Mouse (Mus musculus): Measurements from ENCODE around the gene Cog7. TPM values are rescaled to one million over a fixed set of nuclear protein-coding genes. Genes with fewer than 3 reads are reported as not detected.

Cog7 gene
- polyA plus RNA-seq, 1 experiment from 2014 or later = 18.8 TPM

- 0 out of 2 replicates have a peak, but pooled peaks have one; percentile 22 for ATAC-seq (ENCODE audit: insufficient number of reproducible peaks, low FRiP score)
- Histone ChIP-seq H3K36me3 (peaks cover 12% of the 10 kb centered on the region; the same call in 1 of the 2 replicates), H3K27me3 (replicated peaks) (no peaks in the 10 kb centered on the region), H3K4me2 (no peak overlapping the region; the same call in 1 of the 2 replicates), H3K4me1 (replicated peaks) (peaks cover 64% of the 10 kb centered on the region), H3K27ac (ENCODE audit: poor library complexity, severe bottlenecking) (no peak overlapping the region), H3K4me3 (no peak overlapping the region), H3K9ac (no peak overlapping the region), H3K9me3 (replicated peaks) (no peaks in the 10 kb centered on the region)
- 53% methylated on average over 12 of the region's 12 CpGs for WGBS
Observed at GRCm38 (mm10) chr7:121935906-121936794, 45.4 kb downstream of the Cog7 start.

DNA sequence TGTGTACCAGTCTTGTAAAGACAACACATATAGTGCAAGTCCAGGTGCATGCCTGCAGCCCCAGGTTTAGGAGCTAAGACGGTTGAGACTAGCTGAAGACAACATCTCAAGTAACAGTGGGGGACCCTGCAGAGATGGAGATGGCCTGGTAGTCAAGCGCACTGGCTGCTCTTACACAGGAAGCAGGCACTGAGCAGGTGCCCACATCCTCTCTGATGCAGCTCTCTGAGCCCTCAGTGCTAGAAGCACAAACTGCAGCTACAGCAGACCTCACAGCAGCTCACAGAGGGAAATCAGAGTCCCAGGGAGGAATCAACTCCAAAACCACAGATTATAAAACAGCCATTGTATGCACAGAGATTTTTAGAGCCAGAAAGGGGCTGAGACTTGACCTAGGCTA lies 47.2 kb downstream of the Cog7 start:
- Histone ChIP-seq H3K4me3 (no peak overlapping the region), H3K9ac (no peak overlapping the region), H3K9me3 (replicated peaks) (no peaks in the 10 kb centered on the region), H3K27ac (ENCODE audit: poor library complexity, severe bottlenecking) (no peak overlapping the region), H3K4me2 (no peak overlapping the region), H3K4me1 (replicated peaks) (peaks cover 48% of the 10 kb centered on the region), H3K27me3 (replicated peaks) (no peaks in the 10 kb centered on the region), H3K36me3 (peaks cover 22% of the 10 kb centered on the region)
- ATAC-seq (ENCODE audit: insufficient number of reproducible peaks, low FRiP score) = no peak
- WGBS = 84% methylated on average over 2 of the region's 2 CpGs

GRCm38 (mm10) chr7:121933675-121934074 lies 47.8 kb downstream of the Cog7 start:
- Histone ChIP-seq H3K36me3 (peaks cover 28% of the 10 kb centered on the region), H3K4me2 (no peak overlapping the region), H3K27me3 (replicated peaks) (no peaks in the 10 kb centered on the region), H3K9ac (no peak overlapping the region), H3K9me3 (replicated peaks) (no peaks in the 10 kb centered on the region), H3K27ac (ENCODE audit: poor library complexity, severe bottlenecking) (no peak overlapping the region), H3K4me1 (replicated peaks) (peaks cover 41% of the 10 kb centered on the region), H3K4me3 (no peak overlapping the region)
- 52% methylated on average over 6 of the region's 6 CpGs for WGBS
- no peak for ATAC-seq (ENCODE audit: insufficient number of reproducible peaks, low FRiP score)

GRCm38 (mm10) chr7:121931246-121931645 lies 50.3 kb downstream of the Cog7 start:
- H3K9me3 ChIP-seq (replicated peaks) = no peaks in the 10 kb centered on the region

GRCm38 (mm10) chr7:121927882-121928281 lies 53.6 kb downstream of the Cog7 start:
- peaks cover 53% of the 10 kb centered on the region for H3K36me3 ChIP-seq
- no peak overlapping the region for H3K27ac ChIP-seq (ENCODE audit: poor library complexity, severe bottlenecking)
- 0 out of 2 replicates have a peak, but pooled peaks cover 4% of the 10 kb centered on the region for H3K4me1 ChIP-seq (replicated peaks)
- 91% methylated on average over 2 of the region's 2 CpGs for WGBS
- no peaks in the 10 kb centered on the region for H3K27me3 ChIP-seq (replicated peaks)
- no peak overlapping the region for H3K9ac ChIP-seq
- no peak overlapping the region for H3K4me2 ChIP-seq
- no peak overlapping the region for H3K4me3 ChIP-seq
- no peaks in the 10 kb centered on the region for H3K9me3 ChIP-seq (replicated peaks)
- ATAC-seq (ENCODE audit: insufficient number of reproducible peaks, low FRiP score) = no peak

More at GRCm38 (mm10) chr7:121931246-121931645, 50.3 kb downstream of the Cog7 start:
- Histone ChIP-seq H3K4me1 (replicated peaks) (peaks cover 18% of the 10 kb centered on the region), H3K27ac (ENCODE audit: poor library complexity, severe bottlenecking) (no peak overlapping the region), H3K4me3 (no peak overlapping the region), H3K27me3 (replicated peaks) (no peaks in the 10 kb centered on the region), H3K9ac (no peak overlapping the region), H3K4me2 (no peak overlapping the region), H3K36me3 (peaks cover 43% of the 10 kb centered on the region)
- no peak for ATAC-seq (ENCODE audit: insufficient number of reproducible peaks, low FRiP score)
- 43% methylated on average over 7 of the region's 7 CpGs for WGBS

DNA sequence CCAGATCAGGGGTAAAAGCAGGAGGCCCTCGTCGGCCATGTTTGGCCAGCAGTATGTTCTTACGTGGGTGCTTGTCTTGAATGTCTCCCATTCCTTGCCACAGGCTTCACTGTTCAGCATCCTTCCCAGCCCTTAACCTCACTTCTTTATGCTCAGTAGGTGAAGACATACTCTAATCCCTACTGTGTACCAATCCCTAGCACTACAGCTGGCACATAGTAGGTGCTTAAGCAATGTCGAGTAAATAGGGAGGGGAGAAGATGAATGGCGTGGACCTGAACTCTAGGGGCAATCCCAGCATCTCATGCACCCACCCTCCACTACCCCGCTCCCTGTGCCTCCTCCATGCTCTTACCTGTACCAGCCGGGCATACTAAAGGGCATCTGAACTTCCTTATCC lies 57.1 kb downstream of the Cog7 start:
- no peak for ATAC-seq (ENCODE audit: insufficient number of reproducible peaks, low FRiP score)
- Histone ChIP-seq H3K4me1 (replicated peaks) (no peaks in the 10 kb centered on the region), H3K4me3 (no peak overlapping the region), H3K27me3 (replicated peaks) (no peaks in the 10 kb centered on the region), H3K36me3 (peaks cover 38% of the 10 kb centered on the region), H3K27ac (ENCODE audit: poor library complexity, severe bottlenecking) (no peak overlapping the region), H3K9ac (no peak overlapping the region), H3K4me2 (no peak overlapping the region), H3K9me3 (replicated peaks) (no peaks in the 10 kb centered on the region)
- WGBS = 93% methylated on average over 7 of the region's 7 CpGs

GRCm38 (mm10) chr7:121913944-121914343 lies 67.6 kb downstream of the Cog7 start:
- Histone ChIP-seq H3K9me3 (replicated peaks) (no peaks in the 10 kb centered on the region), H3K4me3 (no peak overlapping the region), H3K27me3 (replicated peaks) (peaks cover 7% of the 10 kb centered on the region; the same call in 1 of the 2 replicates), H3K36me3 (no peaks in the 10 kb centered on the region), H3K4me1 (replicated peaks) (0 out of 2 replicates have a peak, but pooled peaks cover 7% of the 10 kb centered on the region), H3K27ac (ENCODE audit: poor library complexity, severe bottlenecking) (no peak overlapping the region), H3K9ac (no peak overlapping the region), H3K4me2 (no peak overlapping the region)
- ATAC-seq (ENCODE audit: insufficient number of reproducible peaks, low FRiP score) = no peak
- WGBS = 54% methylated on average over 6 of the region's 6 CpGs

DNA sequence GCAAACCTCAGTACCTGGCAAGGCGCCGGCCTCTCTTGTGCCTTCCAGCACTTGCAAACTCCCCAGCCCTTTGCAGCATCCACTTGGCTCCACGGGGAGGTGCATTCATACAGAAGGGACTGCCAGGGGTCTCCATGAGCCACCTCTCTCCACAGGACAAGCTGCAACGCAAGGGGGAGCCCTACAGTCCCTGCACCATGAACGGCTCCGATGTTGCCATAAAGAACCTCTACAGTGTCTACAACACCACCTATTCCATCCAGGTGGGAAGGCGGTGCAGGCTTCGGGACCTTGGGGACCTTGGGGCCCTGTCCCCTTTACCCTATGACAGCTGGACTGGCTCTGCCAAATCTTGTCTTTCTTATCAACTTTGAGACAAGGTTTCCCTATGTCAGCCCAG lies 69.3 kb downstream of the Cog7 start:
- Histone ChIP-seq H3K9ac (no peak overlapping the region), H3K4me1 (replicated peaks) (0 out of 2 replicates have a peak, but pooled peaks cover 7% of the 10 kb centered on the region), H3K4me3 (no peak overlapping the region), H3K36me3 (no peaks in the 10 kb centered on the region), H3K27ac (ENCODE audit: poor library complexity, severe bottlenecking) (no peak overlapping the region), H3K4me2 (no peak overlapping the region), H3K9me3 (replicated peaks) (no peaks in the 10 kb centered on the region), H3K27me3 (replicated peaks) (peaks cover 7% of the 10 kb centered on the region; the same call in 1 of the 2 replicates)
- ATAC-seq (ENCODE audit: insufficient number of reproducible peaks, low FRiP score) = no peak
- 61% methylated on average over 8 of the region's 8 CpGs for WGBS

- peaks cover 20% of the 10 kb centered on the region for H3K4me1 ChIP-seq (replicated peaks)
- H3K9ac ChIP-seq = no peak overlapping the region
- H3K4me3 ChIP-seq = no peak overlapping the region
- no peaks in the 10 kb centered on the region for H3K9me3 ChIP-seq (replicated peaks)
- H3K4me2 ChIP-seq = no peak overlapping the region
- peaks cover 7% of the 10 kb centered on the region; the same call in 1 of the 2 replicates for H3K27me3 ChIP-seq (replicated peaks)
- no peaks in the 10 kb centered on the region for H3K36me3 ChIP-seq
- ATAC-seq (ENCODE audit: insufficient number of reproducible peaks, low FRiP score) = no peak
- H3K27ac ChIP-seq (ENCODE audit: poor library complexity, severe bottlenecking) = no peak overlapping the region
- WGBS = 75% methylated on average over 4 of the region's 4 CpGs
Observed at GRCm38 (mm10) chr7:121906879-121907278, 74.6 kb downstream of the Cog7 start.

GRCm38 (mm10) chr7:121902757-121903411 lies 78.6 kb downstream of the Cog7 start:
- Histone ChIP-seq H3K4me2 (no peak overlapping the region), H3K36me3 (no peaks in the 10 kb centered on the region), H3K27ac (ENCODE audit: poor library complexity, severe bottlenecking) (peak overlapping the region; percentile 69), H3K4me1 (replicated peaks) (peaks cover 20% of the 10 kb centered on the region), H3K27me3 (replicated peaks) (peaks cover 15% of the 10 kb centered on the region), H3K9ac (no peak overlapping the region), H3K4me3 (no peak overlapping the region), H3K9me3 (replicated peaks) (no peaks in the 10 kb centered on the region)
- 40% methylated on average over 8 of the region's 8 CpGs for WGBS
- ATAC-seq (ENCODE audit: insufficient number of reproducible peaks, low FRiP score) = peak; percentile 75

GRCm38 (mm10) chr7:121899940-121900339 lies 81.6 kb downstream of the Cog7 start:
- Histone ChIP-seq H3K4me3 (no peak overlapping the region), H3K4me1 (replicated peaks) (peaks cover 28% of the 10 kb centered on the region)
- no peak for ATAC-seq (ENCODE audit: insufficient number of reproducible peaks, low FRiP score)

More at GRCm38 (mm10) chr7:121899940-121900339, 81.6 kb downstream of the Cog7 start:
- no peaks in the 10 kb centered on the region for H3K36me3 ChIP-seq
- WGBS = 13% methylated on average over 7 of the region's 7 CpGs
- H3K4me2 ChIP-seq = peak overlapping the region; percentile 6; the same call in 1 of the 2 replicates
- H3K27me3 ChIP-seq (replicated peaks) = peaks cover 16% of the 10 kb centered on the region
- no peak overlapping the region for H3K27ac ChIP-seq (ENCODE audit: poor library complexity, severe bottlenecking)
- no peak overlapping the region for H3K9ac ChIP-seq
- no peaks in the 10 kb centered on the region for H3K9me3 ChIP-seq (replicated peaks)
